Mouse (Mus musculus) kidney, adult 2 months (tissue): Measurements from ENCODE around the gene Map2k2.

ENCODE experiments used
- CTCF ChIP-seq: fragments of 200-500 bp; conservative IDR thresholded peaks from 2 replicates; pipeline ENCODE4 v1.5.1; 2011; ENCODE audit warnings: low read depth, mild to moderate bottlenecking, control low read depth, low read length, moderate library complexity, mixed read lengths; ENCODE audit not compliant: insufficient read depth, insufficient read length
- POLR2A ChIP-seq: fragments of 200-500 bp; IDR thresholded peaks from one replicate; pipeline ENCODE4 v1.6.1; 2011; ENCODE audit warnings: low read depth, low read length, control low read depth

- no peak for TF ChIP-seq POLR2A
- no peak for TF ChIP-seq CTCF
Observed at GRCm38 (mm10) chr10:81094931-81095678, 10.6 kb upstream of the Map2k2 start.
